Mouse (Mus musculus) hindbrain, embryonic 16.5 days (tissue): ENCODE data around the gene Vmn1r76. TPM values are rescaled to one million over a fixed set of nuclear protein-coding genes. Genes with fewer than 3 reads are reported as not detected.

Source experiments
- ATAC-seq: fragments of 200-750 bp; cut with Nextera tagmentation; 2 replicates; pipeline ENCODE4 v1.8.0; 2017; ENCODE audit warnings: moderate TSS enrichment, moderate library complexity
- H3K27ac ChIP-seq: fragments of 300-500 bp; sonication (generic); 2 replicates; pipeline ENCODE4 v1.5.1; 2014; ENCODE audit warnings: low read depth, mild to moderate bottlenecking, control low read depth, low read length, moderate library complexity
- H3K27me3 ChIP-seq: fragments of 300-500 bp; sonication (generic); replicated peaks from 2 replicates; pipeline ENCODE4 v1.6.1; 2014; ENCODE audit warnings: low read length; ENCODE audit not compliant: control insufficient read depth, insufficient read depth
- H3K36me3 ChIP-seq: fragments of 300-500 bp; sonication (generic); 2 replicates; pipeline ENCODE4 v1.6.1; 2014; ENCODE audit warnings: mild to moderate bottlenecking, low read length, moderate library complexity, mixed read lengths; ENCODE audit not compliant: control insufficient read depth, insufficient read depth
- H3K4me1 ChIP-seq: fragments of 300-500 bp; sonication (generic); 2 replicates; pipeline ENCODE4 v1.6.1; 2014; ENCODE audit warnings: low read depth, low read length; ENCODE audit not compliant: control insufficient read depth, insufficient read depth
- H3K4me2 ChIP-seq: fragments of 300-500 bp; sonication (generic); 2 replicates; pipeline ENCODE4 v1.6.1; 2014; ENCODE audit warnings: mild to moderate bottlenecking, low read length, control low read depth, moderate library complexity
- H3K4me3 ChIP-seq: fragments of 300-500 bp; sonication (generic); 2 replicates; pipeline ENCODE4 v1.5.1; 2014; ENCODE audit warnings: mild to moderate bottlenecking, low read length, control low read depth, moderate library complexity
- H3K9ac ChIP-seq: fragments of 300-500 bp; sonication (generic); 2 replicates; pipeline ENCODE4 v1.6.1; 2014; ENCODE audit warnings: low read depth, mild to moderate bottlenecking, control low read depth, low read length, moderate library complexity
- H3K9me3 ChIP-seq: fragments of 300-500 bp; sonication (generic); 2 replicates; pipeline ENCODE4 v1.6.1; 2014; ENCODE audit warnings: mild to moderate bottlenecking, low read length, moderate library complexity; ENCODE audit not compliant: control insufficient read depth
- WGBS: fragments of 180-500 bp; shearing (Covaris S2); extraction: QIAGEN DNeasy Blood & Tissue Kit; methylation state at CpG from one replicate; pipeline ENCODE4 v1.1.7; 2014; 5-methylcytosine and 5-hydroxymethylcytosine counted together
- polyA plus RNA-seq: library from polyadenylated mRNA; unstranded; fragments of >200 nt; fragmentation: Nextera tagmentation; extraction: Ambion mirVana; gene quantifications from 2 replicates; pipeline ENCODE4 v1.2.1, GENCODE M21; 2015

Gene Vmn1r76
- not detected in 2 replicates for polyA plus RNA-seq

DNA sequence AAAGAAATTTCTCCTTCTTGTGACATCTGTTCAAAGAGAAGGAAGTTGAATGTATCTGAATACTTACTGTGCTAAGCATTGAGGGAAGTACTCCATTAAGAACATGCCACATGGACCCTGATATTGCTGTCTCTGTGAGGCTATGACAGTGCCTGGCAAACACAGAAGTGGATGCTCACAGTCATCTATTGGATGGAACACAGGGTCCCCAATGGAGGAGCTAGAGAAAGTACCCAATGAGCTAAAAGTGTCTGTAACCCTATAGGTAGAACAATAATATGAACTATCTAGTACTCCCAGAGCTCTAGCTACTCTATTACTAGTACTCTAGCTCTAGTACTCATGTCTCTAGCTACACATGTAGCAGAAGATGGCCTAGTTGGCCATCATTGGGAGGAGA is at the start of gene Vmn1r76:
Gene Vmn1r76 (minus strand): TSS at position 101 of the 400 bp plus-strand sequence.
- no peaks in the 10 kb centered on the region for H3K4me1 ChIP-seq
- H3K27me3 ChIP-seq = no peaks in the 10 kb centered on the region
- H3K9ac ChIP-seq = no peak within 1 kb of the TSS
- H3K4me2 ChIP-seq = no peak within 1 kb of the TSS
- no peak for ATAC-seq
- peaks cover 12% of the 10 kb centered on the region for H3K9me3 ChIP-seq
- H3K4me3 ChIP-seq = no peak within 1 kb of the TSS
- no peak within 1 kb of the TSS for H3K27ac ChIP-seq
- H3K36me3 ChIP-seq = no peaks in the 10 kb centered on the region

DNA sequence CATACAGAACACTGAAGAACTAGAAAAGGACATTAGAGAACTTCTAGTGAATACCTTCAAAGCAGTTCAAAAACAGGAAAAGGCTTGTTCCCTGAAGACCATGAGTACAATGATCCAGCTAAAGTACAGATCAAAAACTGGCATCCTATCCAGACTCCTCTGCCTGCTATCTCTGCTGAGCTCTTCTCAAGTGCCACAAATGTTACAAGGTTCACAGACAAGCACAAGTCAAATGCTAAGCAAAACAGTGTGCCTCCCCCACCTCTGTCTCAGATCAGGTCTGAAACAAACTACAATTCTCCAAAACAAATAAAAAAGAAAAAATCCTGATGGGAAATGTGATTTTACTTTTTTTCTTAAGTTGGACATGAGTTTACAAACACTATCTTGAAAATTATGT is 34.6 kb upstream of the Vmn1r76 start:
- no peaks in the 10 kb centered on the region for H3K4me1 ChIP-seq
- no peak overlapping the region for H3K27ac ChIP-seq
- peaks cover 8% of the 10 kb centered on the region for H3K9me3 ChIP-seq
- ATAC-seq = no peak
- H3K36me3 ChIP-seq = no peaks in the 10 kb centered on the region
- H3K4me3 ChIP-seq = no peak overlapping the region
- no peak overlapping the region for H3K9ac ChIP-seq
- H3K4me2 ChIP-seq = no peak overlapping the region
- no peaks in the 10 kb centered on the region for H3K27me3 ChIP-seq

DNA sequence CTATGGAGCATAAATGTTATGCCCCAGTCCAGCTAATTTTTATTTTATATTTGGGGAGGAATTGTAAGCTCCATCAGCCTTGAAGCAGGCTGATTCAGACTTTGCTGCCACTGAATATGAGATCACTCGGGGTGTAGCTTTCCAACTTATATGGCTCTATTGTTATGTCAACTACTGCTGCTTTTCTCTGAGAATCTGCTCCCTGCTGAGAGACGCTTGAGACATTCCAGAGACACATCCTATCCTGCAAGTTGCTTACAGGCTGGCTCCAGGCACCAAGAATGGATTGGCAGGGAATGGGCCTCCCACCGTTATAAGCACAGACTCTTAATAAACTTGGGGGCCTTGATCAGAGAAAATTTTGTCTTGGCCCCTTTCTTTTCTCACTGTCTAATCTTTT is 10.0 kb upstream of the Vmn1r76 start:
- Histone ChIP-seq H3K27me3 (no peaks in the 10 kb centered on the region), H3K4me1 (no peaks in the 10 kb centered on the region), H3K27ac (no peak overlapping the region), H3K9me3 (peaks cover 21% of the 10 kb centered on the region), H3K9ac (no peak overlapping the region), H3K4me2 (no peak overlapping the region), H3K36me3 (no peaks in the 10 kb centered on the region), H3K4me3 (no peak overlapping the region)
- WGBS = 68% methylated on average over 3 of the region's 3 CpGs
- no peak for ATAC-seq

DNA sequence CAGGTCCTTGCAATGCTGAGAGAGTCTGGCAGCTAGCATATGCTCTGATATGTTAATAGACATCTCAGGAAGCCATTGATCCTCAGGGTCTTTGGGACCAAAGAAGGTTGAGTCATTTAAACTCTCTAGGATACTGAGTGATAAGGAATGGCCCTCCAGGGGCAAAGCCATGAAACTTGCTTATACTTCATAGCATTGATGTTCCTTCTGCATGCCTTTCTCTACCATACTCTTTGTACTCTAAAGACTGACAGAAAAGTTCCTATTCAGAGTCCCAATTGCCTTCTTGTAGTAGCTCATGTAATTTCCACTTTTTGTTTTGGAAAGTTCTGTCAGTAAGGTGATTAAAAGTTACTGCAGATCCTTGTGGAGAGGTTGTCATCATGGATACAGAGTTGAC is 63.7 kb downstream of the Vmn1r76 start, which contains the start of gene Vmn1r75:
Gene Vmn1r75 (plus strand): TSS at position 301 of the 400 bp plus-strand sequence.
- Histone ChIP-seq H3K27ac (no peak within 1 kb of the TSS), H3K4me2 (no peak within 1 kb of the TSS), H3K9me3 (0 out of 2 replicates have a peak, but pooled peaks cover 2% of the 10 kb centered on the region), H3K36me3 (no peaks in the 10 kb centered on the region), H3K9ac (no peak within 1 kb of the TSS), H3K4me1 (no peaks in the 10 kb centered on the region), H3K27me3 (no peaks in the 10 kb centered on the region), H3K4me3 (no peak within 1 kb of the TSS)
- ATAC-seq = no peak

Other genes with a start within 250 kb of the Vmn1r76 start
- not detected in 2 replicates for gene Vmn1r73, start 207.9 kb downstream of the Vmn1r76 start, polyA plus RNA-seq
- gene Vmn1r74, start 104.2 kb downstream of the Vmn1r76 start, polyA plus RNA-seq = not detected in 2 replicates
- gene Vmn1r75, start 63.6 kb downstream of the Vmn1r76 start, polyA plus RNA-seq = not detected in 2 replicates
- not detected in 2 replicates for gene Vmn1r77, start 98.5 kb upstream of the Vmn1r76 start, polyA plus RNA-seq
- not detected in 2 replicates for gene Vmn1r78, start 212.0 kb upstream of the Vmn1r76 start, polyA plus RNA-seq
- not detected in 2 replicates for gene Vmn1r79, start 233.1 kb upstream of the Vmn1r76 start, polyA plus RNA-seq